Mouse (Mus musculus) heart, embryonic 15.5 days (tissue): Measurements from ENCODE around the gene Cbln3. TPM values are rescaled to one million over a fixed set of nuclear protein-coding genes. Genes with fewer than 3 reads are reported as not detected.

ENCODE experiments used
- ATAC-seq: fragments of 200-750 bp; cut with Nextera tagmentation; replicated peaks from 2 replicates; pipeline ENCODE4 v1.8.0; 2017; ENCODE audit warnings: low read depth, moderate TSS enrichment; ENCODE audit not compliant: insufficient number of reproducible peaks, insufficient read depth, low FRiP score
- H3K27ac ChIP-seq: fragments of 300-500 bp; sonication (generic); 2 replicates; pipeline ENCODE4 v1.5.1; 2015; ENCODE audit warnings: mild to moderate bottlenecking, inconsistent platforms
- H3K27me3 ChIP-seq: fragments of 300-500 bp; sonication (generic); 2 replicates; pipeline ENCODE4 v1.6.1; 2015; ENCODE audit warnings: inconsistent platforms
- H3K36me3 ChIP-seq: fragments of 300-500 bp; sonication (generic); 2 replicates; pipeline ENCODE4 v1.6.1; 2015; ENCODE audit warnings: mild to moderate bottlenecking, inconsistent platforms
- H3K4me1 ChIP-seq: fragments of 300-500 bp; sonication (generic); replicated peaks from 2 replicates; pipeline ENCODE4 v1.6.1; 2015; ENCODE audit warnings: inconsistent platforms
- H3K4me2 ChIP-seq: fragments of 300-500 bp; sonication (generic); 2 replicates; pipeline ENCODE4 v1.6.1; 2015; ENCODE audit warnings: inconsistent platforms, mild to moderate bottlenecking, moderate library complexity
- H3K4me3 ChIP-seq: fragments of 300-500 bp; sonication (generic); 2 replicates; pipeline ENCODE4 v1.5.1; 2015; ENCODE audit warnings: mild to moderate bottlenecking, inconsistent platforms
- H3K9ac ChIP-seq: fragments of 300-500 bp; sonication (generic); 2 replicates; pipeline ENCODE4 v1.6.1; 2015; ENCODE audit warnings: mild to moderate bottlenecking, inconsistent platforms
- H3K9me3 ChIP-seq: fragments of 300-500 bp; sonication (generic); replicated peaks from 2 replicates; pipeline ENCODE4 v1.6.1; 2016; ENCODE audit warnings: inconsistent platforms
- WGBS: fragments of 180-500 bp; shearing (Covaris S2); methylation state at CpG from one replicate; pipeline ENCODE4 v1.1.7; 2015; ENCODE audit warnings: mixed read lengths; 5-methylcytosine and 5-hydroxymethylcytosine counted together
- polyA plus RNA-seq: library from polyadenylated mRNA; unstranded; fragments of >200 nt; fragmentation: Nextera tagmentation; extraction: Ambion mirVana; gene quantifications from 2 replicates; pipeline ENCODE4 v1.2.1, GENCODE M21; 2015

The Cbln3 gene
- polyA plus RNA-seq, 1 experiment from 2014 or later = 0.50 TPM

DNA sequence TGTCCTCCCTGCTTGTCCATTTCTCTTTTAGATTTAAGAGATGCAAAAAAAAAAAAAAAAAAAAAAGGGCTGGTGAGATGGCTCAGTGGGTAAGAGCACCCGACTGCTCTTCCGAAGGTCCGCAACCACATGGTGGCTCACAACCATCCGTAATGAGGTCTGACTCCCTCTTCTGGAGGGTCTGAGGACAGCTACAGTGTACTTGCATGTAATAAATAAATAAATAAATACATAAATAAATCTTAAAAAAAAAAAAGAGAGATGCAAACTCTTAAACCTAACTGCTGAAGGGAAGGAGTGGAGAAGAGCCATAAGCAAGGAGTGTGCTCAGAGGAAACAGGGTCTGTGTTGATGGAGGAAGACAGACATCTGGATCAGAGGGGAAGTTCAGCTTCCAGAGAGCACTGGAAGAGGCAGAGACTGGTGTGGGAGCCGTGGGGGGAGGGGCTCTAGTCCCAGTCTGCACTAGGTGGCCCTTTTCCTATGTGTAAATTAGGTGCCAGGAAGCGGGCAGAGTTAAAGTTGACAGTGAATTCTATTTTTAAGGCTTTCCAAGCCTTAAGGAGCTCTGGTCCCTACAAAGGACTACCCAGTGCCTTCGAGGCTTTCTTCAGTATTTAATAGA lies 5.8 kb downstream of the Cbln3 start:
- no peak overlapping the region for H3K27ac ChIP-seq
- H3K9ac ChIP-seq = no peak overlapping the region
- H3K9me3 ChIP-seq = no peaks in the 10 kb centered on the region
- H3K4me3 ChIP-seq = no peak overlapping the region
- no peak overlapping the region; the same call in 1 of the 2 replicates for H3K4me2 ChIP-seq
- no peaks in the 10 kb centered on the region for H3K27me3 ChIP-seq
- 13% methylated on average over 7 of the region's 7 CpGs for WGBS
- ATAC-seq = no peak
- H3K4me1 ChIP-seq = peaks cover 23% of the 10 kb centered on the region
- H3K36me3 ChIP-seq = no peaks in the 10 kb centered on the region

DNA sequence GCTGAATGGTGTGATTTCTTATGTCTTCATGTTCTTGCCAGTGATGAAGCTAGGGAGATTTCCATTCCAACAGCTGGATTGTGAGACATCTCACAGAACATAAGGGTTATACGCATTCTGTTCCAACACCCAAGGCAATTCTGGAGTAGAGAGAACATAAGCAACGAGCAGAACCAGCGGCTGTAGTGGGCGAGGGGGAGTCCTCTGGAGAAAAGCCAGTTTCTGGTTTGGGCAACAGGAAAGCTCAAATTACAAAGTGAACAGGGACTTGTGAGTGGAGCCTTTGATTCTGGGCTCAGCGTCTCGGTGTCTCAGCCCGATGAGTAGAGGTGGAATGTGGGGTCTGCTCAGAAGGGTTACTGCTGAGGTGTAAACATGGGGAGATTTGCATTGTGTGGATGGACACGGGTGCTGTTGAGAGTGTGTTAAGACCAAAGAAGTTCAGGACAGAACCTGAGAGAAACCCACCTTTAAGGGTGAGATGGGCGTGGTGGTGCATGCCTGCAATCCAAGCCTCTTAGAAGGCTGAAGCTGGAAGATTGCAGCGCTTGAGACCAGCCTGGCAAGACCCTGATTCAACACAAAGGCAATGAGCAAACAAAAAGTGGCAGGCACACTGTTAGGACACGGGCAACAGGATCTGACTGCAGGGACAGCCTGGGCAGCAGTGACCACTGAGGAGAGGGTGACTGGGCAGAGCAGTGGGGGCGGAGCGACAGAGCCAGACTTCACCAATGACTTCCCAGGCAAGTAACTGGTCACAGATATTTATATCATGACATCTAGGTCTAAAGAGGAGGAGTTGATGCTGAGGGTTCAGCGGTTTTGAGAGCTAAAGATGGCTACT lies 6.5 kb downstream of the Cbln3 start:
- H3K27me3 ChIP-seq = no peaks in the 10 kb centered on the region
- H3K36me3 ChIP-seq = no peaks in the 10 kb centered on the region
- no peaks in the 10 kb centered on the region for H3K9me3 ChIP-seq
- H3K9ac ChIP-seq = no peak overlapping the region
- H3K4me1 ChIP-seq = peaks cover 29% of the 10 kb centered on the region
- no peak for ATAC-seq
- H3K4me2 ChIP-seq = peak overlapping the region; percentile 30
- no peak overlapping the region for H3K27ac ChIP-seq
- 12% methylated on average over 14 of the region's 14 CpGs for WGBS
- H3K4me3 ChIP-seq = no peak overlapping the region

DNA sequence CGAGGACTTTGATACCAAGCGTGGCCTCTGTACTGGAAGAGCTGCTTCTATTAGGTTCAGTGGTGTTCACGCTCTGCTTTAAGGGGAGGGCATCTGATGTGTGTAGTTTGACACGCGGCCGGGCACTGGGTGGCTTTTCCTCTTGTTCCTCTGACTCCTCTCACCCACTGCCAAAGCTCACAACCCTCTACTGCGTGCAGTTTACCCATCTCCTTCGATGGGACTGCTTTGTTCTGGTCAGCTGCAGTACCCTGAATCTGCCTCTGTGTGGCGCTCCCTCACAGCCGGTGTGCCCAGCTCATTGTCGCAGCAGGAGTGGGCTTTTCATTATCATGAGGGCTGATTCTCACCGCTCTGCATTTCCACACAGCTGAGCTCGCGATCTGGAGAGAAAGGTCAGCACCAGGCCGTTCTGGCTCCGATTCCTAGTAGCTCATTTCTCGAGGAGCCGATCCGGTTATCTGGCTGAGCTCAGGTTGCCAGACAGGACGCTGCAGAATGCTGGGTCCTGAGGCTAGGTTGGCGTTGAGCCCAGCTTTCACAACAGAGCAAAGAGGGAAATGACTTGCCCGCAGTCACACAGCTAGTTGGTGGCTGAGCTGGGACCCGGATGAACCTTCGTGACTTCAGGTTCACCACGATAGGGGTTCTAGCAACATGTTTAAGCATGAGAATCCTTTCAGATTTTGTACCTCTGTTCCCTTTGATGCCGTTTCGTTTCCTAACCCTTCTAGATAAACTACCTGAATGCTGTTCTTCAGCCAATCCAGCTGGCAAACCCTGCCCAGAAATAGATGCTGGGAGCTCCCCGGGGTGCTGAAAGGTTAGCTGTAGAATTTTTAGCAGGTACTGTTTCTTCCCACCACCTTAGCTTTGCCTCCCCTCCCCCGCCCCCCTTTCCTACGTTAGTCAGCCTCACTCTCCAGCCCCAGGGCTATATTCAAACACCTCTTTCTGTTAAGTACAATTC lies 10.2 kb downstream of the Cbln3 start:
- WGBS = 13% methylated on average over 30 of the region's 30 CpGs
- peaks cover 29% of the 10 kb centered on the region for H3K4me1 ChIP-seq
- ATAC-seq = peak; percentile 58
- H3K4me3 ChIP-seq = peak overlapping the region; percentile 17; the same call in 1 of the 2 replicates
- no peaks in the 10 kb centered on the region for H3K9me3 ChIP-seq
- no peaks in the 10 kb centered on the region for H3K27me3 ChIP-seq
- H3K4me2 ChIP-seq = peak overlapping the region; percentile 40
- peaks cover 33% of the 10 kb centered on the region for H3K36me3 ChIP-seq
- no peak overlapping the region for H3K27ac ChIP-seq
- peak overlapping the region; percentile 29; the same call in 1 of the 2 replicates for H3K9ac ChIP-seq

DNA sequence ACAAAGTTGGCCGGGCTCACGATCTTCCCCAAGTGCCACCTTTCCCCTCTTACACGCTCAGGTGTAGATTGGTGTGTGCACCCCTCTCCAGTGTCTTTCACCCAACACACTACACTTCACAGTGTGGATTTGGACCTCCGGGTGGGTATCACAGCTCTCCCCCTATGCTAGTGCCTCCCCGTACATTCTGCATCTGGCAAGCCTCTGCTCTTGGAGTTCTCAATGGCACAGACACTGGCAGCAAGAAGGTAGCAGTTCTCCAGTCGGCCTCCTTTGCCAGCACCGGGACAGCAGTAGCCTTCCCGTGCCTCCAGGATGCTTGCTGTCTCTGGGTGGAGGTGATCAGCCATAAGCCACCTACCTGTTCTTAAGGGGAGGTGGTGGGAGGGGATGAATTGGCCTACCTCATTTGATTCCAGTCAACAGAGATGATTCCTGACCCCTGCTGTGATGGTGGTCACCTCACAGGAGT lies 10.9 kb downstream of the Cbln3 start:
- 82% methylated on average over 8 of the region's 8 CpGs for WGBS
- peaks cover 25% of the 10 kb centered on the region for H3K4me1 ChIP-seq
- H3K4me2 ChIP-seq = peak overlapping the region; percentile 40
- no peaks in the 10 kb centered on the region for H3K27me3 ChIP-seq
- H3K9me3 ChIP-seq = no peaks in the 10 kb centered on the region
- no peak for ATAC-seq
- H3K36me3 ChIP-seq = peaks cover 40% of the 10 kb centered on the region
- H3K9ac ChIP-seq = peak overlapping the region; percentile 29; the same call in 1 of the 2 replicates
- no peak overlapping the region for H3K4me3 ChIP-seq
- no peak overlapping the region for H3K27ac ChIP-seq

DNA sequence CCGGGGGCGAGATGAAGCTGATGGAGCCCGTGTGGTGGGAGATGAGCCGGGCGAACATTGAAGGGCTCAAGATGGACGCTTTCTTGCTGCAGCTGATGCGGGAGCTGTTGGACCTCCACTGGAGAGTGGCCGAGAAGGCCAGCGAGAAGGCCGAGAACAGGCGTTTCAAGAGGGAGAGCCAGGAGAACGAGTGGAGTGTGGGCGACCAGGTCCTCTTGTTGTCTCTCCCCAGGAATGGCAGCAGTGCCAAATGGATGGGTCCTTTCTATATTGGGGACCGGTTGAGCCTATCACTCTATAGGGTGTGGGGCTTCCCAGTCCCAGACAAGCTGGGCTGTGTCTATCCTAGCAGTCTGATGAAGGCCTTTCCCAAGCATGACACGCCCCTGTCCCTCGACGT lies 11.6 kb downstream of the Cbln3 start:
- Histone ChIP-seq H3K4me2 (no peak overlapping the region), H3K27me3 (no peaks in the 10 kb centered on the region), H3K36me3 (peaks cover 47% of the 10 kb centered on the region), H3K4me3 (no peak overlapping the region), H3K9ac (no peak overlapping the region), H3K9me3 (no peaks in the 10 kb centered on the region), H3K4me1 (peaks cover 18% of the 10 kb centered on the region), H3K27ac (no peak overlapping the region)
- WGBS = 83% methylated on average over 17 of the region's 17 CpGs
- ATAC-seq = no peak

DNA sequence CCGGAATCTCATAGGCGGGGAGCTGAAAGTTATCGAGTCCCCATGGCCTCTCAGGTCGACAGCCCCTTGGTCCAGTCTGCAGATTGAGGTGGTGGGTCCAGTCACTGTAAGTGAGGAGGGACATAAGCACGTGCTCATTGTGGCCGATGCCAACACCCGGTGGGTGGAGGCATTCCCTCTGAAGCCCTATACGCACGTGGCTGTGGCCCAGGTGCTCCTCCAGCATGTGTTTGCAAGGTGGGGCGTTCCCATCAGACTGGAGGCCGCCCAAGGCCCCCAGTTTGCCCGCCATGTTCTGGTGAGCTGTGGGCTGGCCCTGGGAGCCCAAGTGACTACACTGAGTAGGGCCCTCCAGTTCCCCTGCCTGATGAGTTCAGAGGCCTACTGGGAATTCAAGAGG lies 12.2 kb downstream of the Cbln3 start:
- H3K4me1 ChIP-seq = peaks cover 16% of the 10 kb centered on the region
- ATAC-seq = no peak
- no peak overlapping the region for H3K4me3 ChIP-seq
- 89% methylated on average over 12 of the region's 12 CpGs for WGBS
- H3K36me3 ChIP-seq = peaks cover 51% of the 10 kb centered on the region
- H3K27ac ChIP-seq = no peak overlapping the region
- H3K9ac ChIP-seq = no peak overlapping the region
- no peaks in the 10 kb centered on the region for H3K9me3 ChIP-seq
- H3K27me3 ChIP-seq = no peaks in the 10 kb centered on the region
- H3K4me2 ChIP-seq = no peak overlapping the region

DNA sequence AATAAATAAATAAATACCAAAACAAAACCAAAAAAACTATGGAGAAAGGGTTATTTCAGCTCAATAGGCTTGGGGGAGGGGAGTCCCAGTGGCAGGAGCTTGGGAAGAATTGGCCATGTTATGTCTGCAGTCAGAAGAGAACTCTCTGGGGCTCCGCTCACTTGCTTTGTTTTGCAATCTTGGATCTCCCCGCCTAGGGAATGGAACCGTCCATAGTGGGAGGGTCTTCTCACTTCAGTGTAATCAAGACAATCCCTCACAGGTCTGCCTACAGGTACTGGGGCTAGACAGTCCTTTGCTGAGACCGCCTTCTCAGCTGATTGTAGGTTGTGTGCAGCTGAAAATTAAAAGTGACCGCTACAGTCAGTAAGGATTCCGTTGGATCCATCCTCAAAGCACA lies 14.7 kb downstream of the Cbln3 start:
- peaks cover 16% of the 10 kb centered on the region for H3K4me1 ChIP-seq
- 95% methylated on average over 6 of the region's 6 CpGs for WGBS
- no peaks in the 10 kb centered on the region for H3K27me3 ChIP-seq
- no peak overlapping the region for H3K4me2 ChIP-seq
- H3K4me3 ChIP-seq = no peak overlapping the region
- peaks cover 76% of the 10 kb centered on the region for H3K36me3 ChIP-seq
- H3K9me3 ChIP-seq = no peaks in the 10 kb centered on the region
- H3K9ac ChIP-seq = no peak overlapping the region
- H3K27ac ChIP-seq = no peak overlapping the region
- ATAC-seq = no peak

DNA sequence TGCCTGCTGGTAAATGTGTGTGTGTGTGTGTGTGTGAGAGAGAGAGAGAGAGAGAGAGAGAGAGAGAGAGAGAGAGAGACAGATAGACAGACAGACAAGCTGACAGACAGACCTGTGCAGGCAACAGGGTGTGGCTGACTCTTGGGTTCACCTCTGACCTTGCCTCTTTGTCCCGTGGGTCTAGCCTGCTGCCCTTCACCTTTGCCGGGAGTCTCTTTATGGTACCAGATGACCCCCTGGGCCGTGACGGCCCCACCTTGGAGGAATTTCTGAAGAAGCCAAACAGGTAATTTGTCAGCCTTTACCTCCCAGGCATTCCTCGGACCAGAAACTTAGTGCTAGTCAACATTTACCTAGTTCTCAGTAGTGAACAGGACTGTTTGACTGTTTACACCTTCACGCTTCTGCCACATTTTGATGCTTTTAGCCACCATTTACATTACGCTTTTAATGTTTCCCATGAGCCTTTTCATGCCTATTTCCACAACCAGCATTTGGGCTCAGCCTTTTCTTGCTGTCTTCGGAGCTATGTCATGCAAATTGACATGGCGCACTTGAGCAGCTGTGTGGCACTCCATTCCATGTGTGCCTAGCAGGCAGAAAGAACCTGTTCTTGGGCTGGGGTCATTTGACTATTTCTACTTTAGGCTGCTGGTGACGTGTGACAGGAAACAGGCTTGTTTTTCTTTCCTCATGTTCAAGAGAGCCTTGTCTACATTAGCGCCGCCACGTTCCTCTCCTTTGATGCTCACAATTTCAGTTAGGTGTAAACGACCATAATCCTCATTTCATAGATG lies 15.8 kb downstream of the Cbln3 start:
- Histone ChIP-seq H3K4me3 (no peak overlapping the region), H3K9ac (no peak overlapping the region), H3K27me3 (no peaks in the 10 kb centered on the region), H3K27ac (no peak overlapping the region), H3K9me3 (no peaks in the 10 kb centered on the region), H3K4me1 (peaks cover 15% of the 10 kb centered on the region), H3K4me2 (no peak overlapping the region), H3K36me3 (peaks cover 83% of the 10 kb centered on the region)
- ATAC-seq = no peak
- WGBS = 83% methylated on average over 14 of the region's 14 CpGs

DNA sequence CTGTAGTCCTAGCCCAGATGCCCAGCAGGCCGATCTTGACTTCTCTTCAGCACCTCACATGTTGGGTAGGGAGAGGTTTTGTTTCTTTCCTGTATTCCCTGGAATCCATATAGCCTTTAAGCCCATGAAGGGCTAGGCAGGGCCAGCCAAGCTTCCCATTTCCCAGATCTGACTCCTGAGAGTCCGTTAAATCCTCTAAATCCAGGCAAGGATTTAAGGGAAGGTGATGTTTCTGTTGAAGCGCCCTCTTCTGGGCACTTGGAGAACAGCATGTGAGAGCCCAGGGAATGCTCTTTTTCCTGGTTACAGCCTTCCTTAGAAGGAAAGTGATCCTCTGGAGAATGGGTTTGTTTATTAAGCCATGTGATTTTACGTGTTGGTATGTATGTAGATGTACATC lies 17.2 kb downstream of the Cbln3 start:
- H3K27ac ChIP-seq = no peak overlapping the region
- 34% methylated on average over 4 of the region's 4 CpGs for WGBS
- peaks cover 21% of the 10 kb centered on the region for H3K4me1 ChIP-seq
- no peaks in the 10 kb centered on the region for H3K27me3 ChIP-seq
- no peak for ATAC-seq
- no peak overlapping the region for H3K9ac ChIP-seq
- H3K9me3 ChIP-seq = no peaks in the 10 kb centered on the region
- H3K4me2 ChIP-seq = no peak overlapping the region
- H3K36me3 ChIP-seq = peaks cover 85% of the 10 kb centered on the region
- H3K4me3 ChIP-seq = no peak overlapping the region

DNA sequence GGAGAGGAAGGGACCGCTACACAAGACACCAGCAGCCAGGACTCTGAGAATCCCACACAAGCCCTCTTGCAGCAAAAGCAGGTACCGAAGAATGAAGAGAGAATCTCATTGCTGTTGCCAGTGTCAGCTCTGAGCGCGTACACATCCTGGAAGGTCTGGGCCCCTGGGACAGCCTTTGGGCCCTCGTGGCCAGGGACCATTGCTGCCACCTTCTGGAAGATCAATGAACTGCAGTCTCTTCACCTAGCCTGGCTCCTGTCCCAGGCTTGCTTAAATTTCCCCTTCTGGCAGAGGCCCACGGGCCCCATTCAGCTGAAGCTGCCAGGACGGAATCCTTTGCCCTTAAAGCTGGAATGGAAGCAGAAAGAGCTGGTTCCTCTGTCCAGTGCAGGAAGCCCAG lies 20.4 kb downstream of the Cbln3 start:
- peak; percentile 56; the same call in 1 of the 2 replicates for ATAC-seq
- WGBS = 24% methylated on average over 7 of the region's 7 CpGs
- no peak overlapping the region for H3K27ac ChIP-seq
- H3K9me3 ChIP-seq = no peaks in the 10 kb centered on the region
- peaks cover 55% of the 10 kb centered on the region for H3K36me3 ChIP-seq
- no peaks in the 10 kb centered on the region for H3K27me3 ChIP-seq
- H3K9ac ChIP-seq = no peak overlapping the region
- no peak overlapping the region for H3K4me2 ChIP-seq
- H3K4me1 ChIP-seq = peaks cover 38% of the 10 kb centered on the region
- H3K4me3 ChIP-seq = no peak overlapping the region
